Mouse (Mus musculus) stomach, embryonic 16.5 days (tissue): ENCODE measurements at regions not wholly inside any gene's neighbourhood (a gene's known extent, or its start where the extent isn't known, plus 50 kb on each side); places are given as distances from the start of the nearest gene placed in this dataset.
A peak's percentile ranks its signal among the peaks of the same experiment; 100 is the strongest.

Experiments
- ATAC-seq: fragments of 200-750 bp; cut with Nextera tagmentation; 2 replicates; pipeline ENCODE4 v1.8.0; 2017; ENCODE audit warnings: moderate number of reproducible peaks, moderate TSS enrichment; ENCODE audit not compliant: insufficient read depth, low FRiP score
- H3K27ac ChIP-seq: fragments of 300-500 bp; sonication (generic); 2 replicates; pipeline ENCODE4 v1.5.1; 2014; ENCODE audit warnings: low read length
- H3K27me3 ChIP-seq: fragments of 300-500 bp; sonication (generic); 2 replicates; pipeline ENCODE4 v1.6.1; 2014; ENCODE audit warnings: low read length, control low read depth, mixed read lengths; ENCODE audit not compliant: control insufficient read depth, insufficient read depth
- H3K36me3 ChIP-seq: fragments of 300-500 bp; sonication (generic); 2 replicates; pipeline ENCODE4 v1.6.1; 2014; ENCODE audit warnings: low read length; ENCODE audit not compliant: control insufficient read depth, insufficient read depth
- H3K4me1 ChIP-seq: fragments of 300-500 bp; sonication (generic); 2 replicates; pipeline ENCODE4 v1.6.1; 2014; ENCODE audit warnings: low read length, control low read depth, mixed read lengths; ENCODE audit not compliant: control insufficient read depth, insufficient read depth
- H3K4me2 ChIP-seq: fragments of 300-500 bp; sonication (generic); 2 replicates; pipeline ENCODE4 v1.6.1; 2014; ENCODE audit warnings: low read depth, low read length, mixed read lengths
- H3K4me3 ChIP-seq: fragments of 300-500 bp; sonication (generic); replicated peaks from 2 replicates; pipeline ENCODE4 v1.5.1; 2014; ENCODE audit warnings: mild to moderate bottlenecking, low read length
- H3K9ac ChIP-seq: fragments of 300-500 bp; sonication (generic); 2 replicates; pipeline ENCODE4 v1.6.1; 2014; ENCODE audit warnings: low read length
- H3K9me3 ChIP-seq: fragments of 300-500 bp; sonication (generic); replicated peaks from 2 replicates; pipeline ENCODE4 v1.6.1; 2016; ENCODE audit warnings: low read length, control low read depth; ENCODE audit not compliant: control insufficient read depth
- WGBS: fragments of 180-500 bp; shearing (Covaris S2); extraction: QIAGEN DNeasy Blood & Tissue Kit; methylation state at CpG from one replicate; pipeline ENCODE4 v1.1.7; 2014; 5-methylcytosine and 5-hydroxymethylcytosine counted together

DNA sequence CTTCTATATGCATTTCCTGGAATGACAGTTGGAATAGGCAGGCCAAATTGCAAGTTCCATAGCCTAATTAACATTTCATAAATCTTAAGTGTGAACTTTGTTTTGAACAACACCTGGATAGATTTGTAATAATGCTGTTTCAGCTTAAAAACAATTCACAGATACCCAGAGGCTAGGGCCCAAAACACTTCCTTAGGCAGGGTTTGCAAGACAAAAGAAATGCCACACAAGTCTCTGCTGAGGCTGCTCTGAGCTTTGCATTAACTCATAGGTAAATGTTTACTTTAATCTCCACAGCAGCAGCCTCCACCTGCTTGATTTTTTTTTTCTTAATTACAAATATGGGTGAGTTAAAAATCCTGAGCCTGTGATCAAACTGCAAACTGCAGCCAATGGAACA lies 118.4 kb downstream of the Gnat3 start:
- ATAC-seq: no peak
- Histone ChIP-seq H3K27ac (no peak overlapping the region), H3K4me3 (no peak overlapping the region)

DNA sequence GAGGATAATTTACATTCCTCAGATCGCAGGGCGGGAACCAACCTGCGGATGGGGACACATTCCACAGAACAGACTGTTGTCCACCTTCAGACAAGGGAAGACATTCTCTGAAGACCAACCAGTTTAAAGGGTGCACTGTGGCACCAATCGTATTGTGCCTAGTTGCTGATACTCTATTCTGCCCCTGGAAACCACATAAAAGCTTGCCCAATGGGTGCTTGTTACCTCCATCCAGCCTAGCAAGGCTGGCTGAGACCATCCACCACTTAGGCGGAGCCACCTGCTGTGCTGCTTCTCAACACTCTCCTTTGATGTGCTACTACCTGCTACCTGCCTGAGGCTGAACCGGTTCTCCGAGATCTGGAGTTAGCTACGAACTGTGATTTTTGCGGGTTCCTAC lies 119.9 kb downstream of the Gnat3 start:
- ATAC-seq: no peak
- no peaks in the 10 kb centered on the region for H3K36me3 ChIP-seq
- H3K27ac ChIP-seq: no peak overlapping the region
- no peaks in the 10 kb centered on the region for H3K4me1 ChIP-seq
- no peak overlapping the region for H3K4me2 ChIP-seq
- H3K9me3 ChIP-seq: no peaks in the 10 kb centered on the region
- H3K4me3 ChIP-seq: no peak overlapping the region
- H3K27me3 ChIP-seq: no peaks in the 10 kb centered on the region
- no peak overlapping the region for H3K9ac ChIP-seq
- 62% methylated on average over 9 of the region's 9 CpGs for WGBS

More for the DNA sequence above, 118.4 kb downstream of the Gnat3 start:
- Histone ChIP-seq H3K36me3 (no peaks in the 10 kb centered on the region), H3K4me1 (no peaks in the 10 kb centered on the region), H3K4me2 (no peak overlapping the region), H3K9ac (no peak overlapping the region), H3K27me3 (no peaks in the 10 kb centered on the region), H3K9me3 (no peaks in the 10 kb centered on the region)

DNA sequence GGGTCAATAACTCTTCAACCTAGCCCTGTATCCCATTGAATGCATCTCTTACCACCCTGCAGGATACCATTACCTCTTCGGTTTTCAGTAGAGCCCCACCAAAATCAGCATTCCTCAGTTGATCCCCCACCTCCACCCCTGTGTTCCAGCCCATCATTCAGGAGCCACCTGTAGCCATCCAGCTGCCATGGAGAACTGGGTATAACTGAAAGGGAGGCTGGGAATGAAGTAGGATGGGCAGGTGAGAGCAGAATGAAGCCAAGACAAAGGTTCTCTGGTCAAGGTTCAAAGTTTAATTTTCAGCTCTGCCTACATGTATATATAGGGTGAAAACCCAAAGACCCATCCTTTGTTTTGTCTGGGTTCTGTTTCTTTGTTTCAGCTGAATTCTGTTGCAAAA lies 121.4 kb downstream of the Gnat3 start:
- Histone ChIP-seq H3K9me3 (no peaks in the 10 kb centered on the region), H3K36me3 (no peaks in the 10 kb centered on the region), H3K4me2 (no peak overlapping the region), H3K9ac (no peak overlapping the region), H3K4me3 (no peak overlapping the region), H3K4me1 (no peaks in the 10 kb centered on the region), H3K27me3 (no peaks in the 10 kb centered on the region), H3K27ac (no peak overlapping the region)
- WGBS: 76% methylated on average over 1 of the region's 1 CpGs
- ATAC-seq: no peak

DNA sequence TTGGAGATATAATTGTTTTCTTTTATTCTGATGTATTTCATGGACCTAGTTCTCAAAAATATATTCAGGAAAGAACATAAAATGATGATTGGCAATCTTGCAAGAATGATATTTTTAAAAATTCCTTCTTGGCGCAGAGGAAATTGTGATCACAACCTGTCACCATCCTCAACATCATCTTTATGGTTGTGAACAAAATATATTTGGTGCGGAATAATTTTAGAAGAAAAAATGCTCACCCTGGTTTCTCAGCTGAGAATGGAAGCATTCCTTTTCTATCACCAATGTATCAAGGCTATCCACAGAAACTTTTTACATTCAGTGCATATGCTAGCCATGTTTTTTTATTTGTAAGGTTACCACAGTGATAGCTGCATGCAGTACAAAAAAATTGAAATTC lies 123.1 kb downstream of the Gnat3 start:
- Histone ChIP-seq H3K4me1 (no peaks in the 10 kb centered on the region), H3K27ac (no peak overlapping the region), H3K4me3 (no peak overlapping the region), H3K36me3 (no peaks in the 10 kb centered on the region), H3K27me3 (no peaks in the 10 kb centered on the region), H3K9ac (no peak overlapping the region), H3K4me2 (no peak overlapping the region), H3K9me3 (no peaks in the 10 kb centered on the region)
- WGBS: 87% methylated on average over 2 of the region's 2 CpGs
- no peak for ATAC-seq

DNA sequence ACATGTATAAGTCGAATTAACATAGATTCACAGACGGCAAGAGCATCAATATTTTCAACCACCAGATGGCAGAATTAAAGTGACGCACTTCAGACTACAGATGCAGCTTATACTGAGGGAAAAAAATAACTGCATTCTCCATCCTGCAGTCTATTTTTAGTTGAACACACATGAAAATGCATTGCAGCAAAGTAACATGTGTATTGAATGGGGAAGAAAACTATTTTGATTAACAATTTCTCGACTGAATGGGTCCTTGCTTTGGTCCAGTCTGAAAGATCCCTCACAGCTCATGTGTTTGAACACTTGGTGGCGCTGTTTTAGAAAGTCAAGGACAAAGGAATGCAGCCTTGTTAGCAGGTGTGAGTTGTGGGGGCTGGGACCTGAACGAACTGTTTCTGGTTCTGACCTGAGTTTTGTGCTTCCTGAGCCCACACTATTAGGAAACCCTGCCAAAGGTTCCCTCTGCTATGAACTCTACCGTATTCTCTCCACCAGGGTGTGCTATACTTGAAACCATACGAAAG lies 125.6 kb downstream of the Gnat3 start:
- H3K27me3 ChIP-seq: no peaks in the 10 kb centered on the region
- peak; percentile 76 for ATAC-seq
- H3K4me3 ChIP-seq: no peak overlapping the region
- H3K4me2 ChIP-seq: peak overlapping the region; percentile 24; the same call in 1 of the 2 replicates
- H3K27ac ChIP-seq: no peak overlapping the region
- no peaks in the 10 kb centered on the region for H3K36me3 ChIP-seq
- H3K4me1 ChIP-seq: no peaks in the 10 kb centered on the region
- WGBS: 33% methylated on average over 8 of the region's 8 CpGs
- no peak overlapping the region for H3K9ac ChIP-seq
- no peaks in the 10 kb centered on the region for H3K9me3 ChIP-seq

DNA sequence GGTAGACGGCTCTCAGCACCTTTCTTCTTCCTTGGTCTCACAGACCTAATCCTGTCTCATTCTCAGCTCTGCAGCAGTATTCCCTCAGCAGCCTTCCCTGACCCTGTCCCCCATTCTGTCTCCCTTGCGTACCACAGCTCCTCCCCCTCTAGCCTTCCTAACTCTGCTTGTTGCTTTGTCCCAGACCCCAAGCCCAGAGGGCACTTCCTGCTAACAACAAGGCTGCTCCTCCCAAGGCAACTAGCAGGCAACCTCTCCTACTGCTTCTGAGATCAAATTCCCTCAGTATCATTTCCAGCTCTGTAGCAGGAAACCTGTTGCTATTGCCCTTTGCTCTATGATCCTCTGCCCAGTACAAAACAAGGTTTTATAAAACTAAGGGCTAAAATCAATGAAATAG lies 127.6 kb downstream of the Gnat3 start:
- ATAC-seq: no peak
- 65% methylated on average over 2 of the region's 2 CpGs for WGBS

DNA sequence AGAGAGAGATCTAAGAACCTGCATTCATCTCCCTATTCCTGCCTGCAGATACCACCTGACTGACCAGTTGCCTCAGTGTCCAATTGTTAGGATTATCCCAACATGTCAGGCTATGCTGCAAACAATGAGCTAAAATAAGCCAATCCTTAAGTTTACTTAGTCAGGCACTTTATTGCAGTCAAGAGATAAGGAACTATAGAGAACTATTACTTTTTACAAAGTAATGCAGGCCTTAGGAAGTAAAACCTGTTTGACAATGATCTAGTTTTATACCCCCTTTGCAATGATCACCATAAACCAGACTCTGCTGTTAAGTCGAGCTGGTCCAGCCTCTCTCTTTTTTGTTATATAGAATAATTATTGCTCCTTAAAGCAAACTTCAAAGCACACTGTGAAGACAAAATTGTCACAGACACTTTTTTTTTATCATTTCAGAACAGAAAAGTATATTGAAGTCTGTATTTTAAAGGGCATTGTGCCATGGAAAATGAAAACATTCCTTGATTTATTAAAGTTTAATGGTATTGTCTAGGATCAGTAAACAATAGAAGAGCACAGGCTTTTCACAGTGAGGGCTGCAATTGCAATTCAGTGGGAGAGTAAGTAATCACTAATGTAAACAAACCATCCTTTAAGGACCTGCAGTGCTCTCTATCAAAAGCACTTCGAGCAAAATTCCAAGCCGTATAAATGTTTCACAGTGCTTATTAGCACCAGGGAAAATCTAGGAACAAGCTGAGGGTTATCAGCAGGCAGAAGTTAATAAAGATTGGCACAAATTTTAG lies 152.7 kb downstream of the Gnat3 start:
- no peaks in the 10 kb centered on the region for H3K27me3 ChIP-seq
- H3K4me1 ChIP-seq: no peaks in the 10 kb centered on the region; the same call in 1 of the 2 replicates
- peak; percentile 40; the same call in 1 of the 2 replicates for ATAC-seq
- WGBS: 6% methylated on average over 3 of the region's 3 CpGs
- H3K27ac ChIP-seq: no peak overlapping the region
- H3K36me3 ChIP-seq: no peaks in the 10 kb centered on the region
- no peak overlapping the region for H3K4me2 ChIP-seq
- H3K9me3 ChIP-seq: no peaks in the 10 kb centered on the region
- no peak overlapping the region for H3K4me3 ChIP-seq
- no peak overlapping the region for H3K9ac ChIP-seq

More for the DNA sequence above, 127.6 kb downstream of the Gnat3 start:
- Histone ChIP-seq H3K4me3 (no peak overlapping the region), H3K4me1 (no peaks in the 10 kb centered on the region), H3K27me3 (no peaks in the 10 kb centered on the region), H3K36me3 (no peaks in the 10 kb centered on the region), H3K9ac (no peak overlapping the region), H3K4me2 (no peak overlapping the region), H3K9me3 (no peaks in the 10 kb centered on the region), H3K27ac (no peak overlapping the region)

DNA sequence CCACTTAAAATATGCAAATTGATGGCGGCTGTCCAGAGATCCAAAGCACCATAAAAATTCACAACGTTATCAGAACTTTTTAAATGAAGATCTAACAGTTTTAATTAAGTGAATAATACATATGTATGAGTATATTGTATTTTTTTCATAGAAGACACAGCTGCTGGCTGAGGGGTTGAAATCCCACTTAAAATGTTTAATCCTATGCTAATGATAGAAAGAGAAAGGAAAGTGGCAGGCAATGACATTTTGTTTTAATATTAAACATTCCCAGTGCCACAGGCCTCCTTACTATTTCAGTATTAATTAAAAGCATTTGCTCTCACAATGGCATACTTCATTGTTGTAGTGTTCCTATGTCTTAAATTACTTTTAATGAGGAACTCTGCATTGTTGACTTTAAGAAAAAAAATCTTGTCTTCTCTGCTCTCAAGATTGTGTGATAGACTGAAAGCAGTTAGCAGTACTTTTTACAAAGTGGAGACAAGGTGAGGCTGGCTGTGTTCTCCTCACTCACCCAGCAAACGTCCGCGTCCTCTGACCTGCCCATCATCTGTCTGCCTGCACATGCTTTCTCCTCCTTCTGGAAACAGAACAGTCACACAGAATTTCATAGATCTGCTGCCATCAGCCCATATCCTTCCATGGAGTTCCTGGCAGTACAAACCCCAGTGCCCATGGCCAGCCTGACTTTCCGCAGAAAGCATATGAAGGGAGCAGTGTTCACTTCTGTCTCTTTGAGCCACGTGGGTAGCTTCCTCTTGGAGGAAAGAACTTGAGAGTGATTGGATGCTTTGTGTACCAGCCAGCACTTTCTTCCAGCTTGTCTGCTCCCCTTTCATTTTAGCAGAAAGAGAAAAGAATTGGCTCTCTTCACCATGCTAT lies 173.7 kb downstream of the Gnat3 start:
- no peaks in the 10 kb centered on the region for H3K27me3 ChIP-seq
- H3K4me2 ChIP-seq: no peak overlapping the region
- H3K9me3 ChIP-seq: no peaks in the 10 kb centered on the region; the same call in 1 of the 2 replicates
- H3K36me3 ChIP-seq: no peaks in the 10 kb centered on the region
- ATAC-seq: no peak
- H3K9ac ChIP-seq: no peak overlapping the region
- H3K27ac ChIP-seq: no peak overlapping the region
- WGBS: 61% methylated on average over 7 of the region's 7 CpGs
- no peak overlapping the region for H3K4me3 ChIP-seq
- no peaks in the 10 kb centered on the region for H3K4me1 ChIP-seq
